11 mouse cellular contexts compared by ENCODE assay signal in genomic region chr17:47177671-47178246, GRCm38 (mm10).
DNase-seq lines count a peak whose midpoint lies in the region; ATAC-seq and TF ChIP-seq lines count a peak whose summit lies in the region.
"Had no signal": no experiment of that assay in that cellular context is flagged by ENCODE, and none has a peak within 500 bp of the region (broad histone marks: within the 10 kb centered on the region; RNA-seq: fewer than 3 reads in every experiment).

No protein-coding gene starts in this region.

- TF ChIP-seq EP300 in liver, postnatal 0 days (IDR thresholded peaks at IDR 0.05; ENCODE audit: low read depth): no peak

- no peaks in the 10 kb centered on the region for H3K27me3 ChIP-seq in forebrain, embryonic 13.5 days
- H3K27me3 ChIP-seq in forebrain, embryonic 11.5 days (ENCODE audit: control insufficient read depth, insufficient read depth, low read length): no peaks in the 10 kb centered on the region
- H3K27me3 ChIP-seq in liver, postnatal 0 days (ENCODE audit: insufficient read depth, low read length): no peaks in the 10 kb centered on the region
- H3K27me3 ChIP-seq in embryonic facial prominence, embryonic 10.5 days (replicated peaks; ENCODE audit: low read depth, poor library complexity, severe bottlenecking): no peaks in the 10 kb centered on the region
- no peaks in the 10 kb centered on the region for H3K27me3 ChIP-seq in limb, embryonic 10.5 days (ENCODE audit: low read depth, poor library complexity, severe bottlenecking)

- H3K4me2 ChIP-seq in forebrain, embryonic 13.5 days: no peak overlapping the region
- H3K4me2 ChIP-seq in forebrain, embryonic 11.5 days (ENCODE audit: low read depth, low read length, severe bottlenecking): no peak overlapping the region
- 0 out of 2 replicates have a peak overlapping the region, but pooled peaks have one; percentile 9 for H3K4me2 ChIP-seq in liver, postnatal 0 days (ENCODE audit: low read depth, low read length)

- no peak overlapping the region for H3K4me3 ChIP-seq in forebrain, embryonic 13.5 days
- H3K4me3 ChIP-seq in forebrain, embryonic 11.5 days (ENCODE audit: low read depth, low read length): no peak overlapping the region
- H3K4me3 ChIP-seq in liver, postnatal 0 days (ENCODE audit: low read depth, low read length): no peak overlapping the region
- H3K4me3 ChIP-seq in embryonic facial prominence, embryonic 10.5 days: no peak overlapping the region
- H3K4me3 ChIP-seq in limb, embryonic 10.5 days: no peak overlapping the region
- H3K4me3 ChIP-seq: gastrocnemius, adult 2 months had no signal

- ATAC-seq in forebrain, embryonic 13.5 days: peak; percentile 67; the same call in 1 of the 2 replicates
- no peak for ATAC-seq in forebrain, embryonic 11.5 days (replicated peaks; ENCODE audit: low FRiP score)
- no peak for ATAC-seq in liver, postnatal 0 days

- no peak for DNase-seq in forebrain, embryonic 11.5 days (ENCODE audit: low spot score)
- no peak for DNase-seq in liver, postnatal 0 days
- no peak for DNase-seq in liver
- no peak for DNase-seq in embryonic facial prominence, embryonic 10.5 days (ENCODE audit: low spot score)
- no peak for DNase-seq in limb, embryonic 10.5 days (ENCODE audit: low spot score)
- no peak for DNase-seq in Muller cell, postnatal 12 days (ENCODE audit: inconsistent ontology term)
- DNase-seq in cerebellum, postnatal 36 days: no peak
- DNase-seq: cerebellum, postnatal 10 days; gastrocnemius, adult 2 months; kidney, adult 2 months had no signal

- WGBS in forebrain, embryonic 13.5 days: 79% methylated on average over 8 of the region's 8 CpGs
- 91% methylated on average over 8 of the region's 8 CpGs for WGBS in forebrain, embryonic 11.5 days
- 43% methylated on average over 8 of the region's 8 CpGs for WGBS in liver, postnatal 0 days (ENCODE audit: insufficient replicate concordance)
- WGBS in embryonic facial prominence, embryonic 10.5 days: 88% methylated on average over 8 of the region's 8 CpGs
- WGBS in limb, embryonic 10.5 days: 85% methylated on average over 8 of the region's 8 CpGs

- H3K36me3 ChIP-seq in forebrain, embryonic 13.5 days (ENCODE audit: poor library complexity, severe bottlenecking): peaks cover 3% of the 10 kb centered on the region; the same call in 1 of the 2 replicates
- H3K36me3 ChIP-seq in forebrain, embryonic 11.5 days (ENCODE audit: control insufficient read depth, insufficient read depth, low read length): no peaks in the 10 kb centered on the region
- no peaks in the 10 kb centered on the region for H3K36me3 ChIP-seq in liver, postnatal 0 days (replicated peaks; ENCODE audit: insufficient read depth, low read length)
- peaks cover 17% of the 10 kb centered on the region for H3K36me3 ChIP-seq in embryonic facial prominence, embryonic 10.5 days (replicated peaks)
- H3K36me3 ChIP-seq in limb, embryonic 10.5 days: peaks cover 6% of the 10 kb centered on the region

- H3K9me3 ChIP-seq in forebrain, embryonic 13.5 days (replicated peaks): no peaks in the 10 kb centered on the region
- no peaks in the 10 kb centered on the region for H3K9me3 ChIP-seq in forebrain, embryonic 11.5 days (ENCODE audit: control insufficient read depth, low read length)
- H3K9me3 ChIP-seq in liver, postnatal 0 days (ENCODE audit: low read length): no peaks in the 10 kb centered on the region
- H3K9me3 ChIP-seq in embryonic facial prominence, embryonic 10.5 days: no peaks in the 10 kb centered on the region
- no peaks in the 10 kb centered on the region for H3K9me3 ChIP-seq in limb, embryonic 10.5 days (replicated peaks)

- peak overlapping the region; percentile 35 for H3K27ac ChIP-seq in forebrain, embryonic 13.5 days
- H3K27ac ChIP-seq in forebrain, embryonic 11.5 days (ENCODE audit: low read depth, low read length): no peak overlapping the region
- H3K27ac ChIP-seq in liver, postnatal 0 days (ENCODE audit: low read depth): no peak overlapping the region
- H3K27ac ChIP-seq in embryonic facial prominence, embryonic 10.5 days (replicated peaks): peak overlapping the region; percentile 72; the same call in 1 of the 2 replicates
- H3K27ac ChIP-seq in limb, embryonic 10.5 days: peak overlapping the region; percentile 75; the same call in 1 of the 2 replicates
- H3K27ac ChIP-seq: gastrocnemius, adult 2 months had no signal

- H3K4me1 ChIP-seq in forebrain, embryonic 13.5 days: peaks cover 19% of the 10 kb centered on the region
- H3K4me1 ChIP-seq in forebrain, embryonic 11.5 days (replicated peaks; ENCODE audit: control insufficient read depth, insufficient read depth, low read length): no peaks in the 10 kb centered on the region
- peaks cover 7% of the 10 kb centered on the region; the same call in 1 of the 2 replicates for H3K4me1 ChIP-seq in liver, postnatal 0 days (ENCODE audit: insufficient read depth)
- peaks cover 56% of the 10 kb centered on the region for H3K4me1 ChIP-seq in embryonic facial prominence, embryonic 10.5 days
- peaks cover 44% of the 10 kb centered on the region for H3K4me1 ChIP-seq in limb, embryonic 10.5 days

- TF ChIP-seq CTCF in liver, postnatal 0 days (IDR thresholded peaks at IDR 0.05; ENCODE audit: low read depth): no peak

- no peak overlapping the region for H3K9ac ChIP-seq in forebrain, embryonic 13.5 days
- H3K9ac ChIP-seq in forebrain, embryonic 11.5 days (ENCODE audit: low read length): no peak overlapping the region
- no peak overlapping the region for H3K9ac ChIP-seq in liver, postnatal 0 days (replicated peaks)

Comparison
In these comparisons a context has a peak if more than half of its experiments do, and no peak if none do; other contexts are left out.
1. H3K27ac ChIP-seq: peak in forebrain, embryonic 13.5 days (single experiment), embryonic facial prominence, embryonic 10.5 days (single experiment) and limb, embryonic 10.5 days (single experiment); none in forebrain, embryonic 11.5 days (single experiment) and liver, postnatal 0 days (single experiment).